In the genomic region with DNA sequence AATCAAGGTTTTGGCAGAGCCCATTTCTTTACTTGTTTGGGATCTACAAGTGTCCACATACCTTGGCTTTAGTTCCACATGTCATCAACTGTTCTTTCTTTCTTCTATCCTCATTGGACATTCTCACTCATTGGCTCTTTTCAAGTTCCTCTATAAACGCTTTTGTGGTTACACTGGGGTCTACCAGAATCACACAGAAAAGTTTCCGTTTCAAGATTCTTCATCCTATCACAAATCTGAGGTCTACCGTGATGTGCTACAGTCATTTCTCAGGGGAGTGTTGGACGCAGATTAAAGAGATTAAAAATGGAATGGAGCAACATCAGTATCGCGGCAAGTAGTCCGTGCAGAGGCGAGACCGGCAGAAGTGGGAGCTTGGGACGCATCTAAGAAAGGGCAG, we compare ENCODE assay signal across 13 mouse cellular contexts.
"Had no signal": no experiment of that assay in that cellular context is flagged by ENCODE, and none has a peak within 500 bp of the region (broad histone marks: within the 10 kb centered on the region; RNA-seq: fewer than 3 reads in every experiment).

No protein-coding gene starts in this region.

- DNase-seq: gastrocnemius, postnatal 14 days; gastrocnemius, postnatal 36 days; heart, adult 2 months; heart, postnatal 4 days; kidney, adult 11 months; kidney, adult 2 months; kidney, adult 9 months; kidney, postnatal 14 days; kidney, postnatal 36 days; left cerebral cortex, postnatal 4 days had no signal

- ATAC-seq: hindbrain, postnatal 0 days; intestine, embryonic 16.5 days; liver, embryonic 12.5 days had no signal
